In the genomic region with DNA sequence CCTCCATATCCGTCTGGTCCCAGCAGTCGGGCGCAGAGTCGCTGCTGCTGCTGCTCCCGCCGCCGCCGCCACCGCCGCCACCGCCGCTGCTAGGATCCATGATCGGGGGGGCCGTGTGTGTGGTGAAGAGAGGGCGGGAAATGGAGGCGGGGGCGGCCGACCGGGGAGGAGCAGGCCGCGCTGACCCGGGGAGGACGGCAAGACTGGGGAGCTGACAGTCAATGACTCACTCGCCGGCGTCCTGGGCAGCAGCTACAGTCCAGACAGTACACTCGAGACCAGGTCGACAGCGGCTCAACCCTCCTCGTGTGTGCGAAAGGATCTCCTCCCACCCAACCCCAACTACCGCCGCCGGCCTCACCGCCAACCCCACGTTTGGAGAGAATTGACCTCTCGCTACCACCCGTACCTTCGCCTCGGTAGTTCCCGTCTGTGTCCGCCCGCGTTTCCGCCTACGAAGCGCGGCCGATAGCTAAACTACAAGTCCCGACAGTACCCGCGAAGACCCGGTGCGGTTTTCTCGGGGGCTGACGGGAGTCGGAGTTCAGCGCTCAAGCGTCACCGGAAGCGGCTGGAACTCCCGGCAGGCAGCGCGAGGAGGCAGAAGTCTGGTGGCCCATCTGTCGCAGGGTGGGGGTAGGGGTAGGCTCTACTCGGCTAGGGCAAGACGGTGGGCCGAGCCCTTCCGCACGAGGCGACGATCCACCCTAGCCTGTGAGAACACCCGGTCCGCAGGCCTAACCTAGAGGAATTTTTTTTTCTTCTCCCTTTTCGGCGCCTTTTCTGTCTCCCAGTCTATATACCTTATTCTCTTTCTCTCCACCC, we compare ENCODE assay signal across 7 mouse cellular contexts. TPM values are rescaled to one million over a fixed set of nuclear protein-coding genes. Genes with fewer than 3 reads are reported as not detected.
A peak's percentile ranks its signal among the peaks of the same experiment; 100 is the strongest.
DNase-seq lines count a peak whose midpoint lies in the region; ATAC-seq lines count a peak whose summit lies in the region.

A gene (minus strand): TSS at position 428 of the 825 bp plus-strand sequence.

- peaks cover 12% of the 10 kb centered on the region for H3K4me1 ChIP-seq in embryonic facial prominence, embryonic 12.5 days
- H3K4me1 ChIP-seq in limb, embryonic 11.5 days (ENCODE audit: control insufficient read depth, insufficient read depth, low read length), result no peaks in the 10 kb centered on the region
- peaks cover 16% of the 10 kb centered on the region for H3K4me1 ChIP-seq in midbrain, embryonic 14.5 days (ENCODE audit: control insufficient read depth, insufficient read depth, low read length)

- peak within 1 kb of the TSS; percentile 94 for H3K27ac ChIP-seq in embryonic facial prominence, embryonic 12.5 days
- peak within 1 kb of the TSS; percentile 89 for H3K27ac ChIP-seq in limb, embryonic 11.5 days (replicated peaks; ENCODE audit: low read depth, low read length)
- H3K27ac ChIP-seq in midbrain, embryonic 14.5 days (replicated peaks; ENCODE audit: low read depth, low read length), result peak within 1 kb of the TSS; percentile 89

- peak within 1 kb of the TSS; percentile 100 for H3K4me3 ChIP-seq in embryonic facial prominence, embryonic 12.5 days
- H3K4me3 ChIP-seq in limb, embryonic 11.5 days (ENCODE audit: low read depth, low read length), result peak within 1 kb of the TSS; percentile 80
- peak within 1 kb of the TSS; percentile 98 for H3K4me3 ChIP-seq in midbrain, embryonic 14.5 days (replicated peaks; ENCODE audit: low read depth, low read length)

- ATAC-seq in embryonic facial prominence, embryonic 12.5 days (ENCODE audit: insufficient number of reproducible peaks, insufficient read depth, low FRiP score, low TSS enrichment), result peak; percentile 97
- ATAC-seq in limb, embryonic 11.5 days (ENCODE audit: insufficient number of reproducible peaks, low FRiP score, low TSS enrichment, low read depth), result peak; percentile 97
- peak; percentile 98 for ATAC-seq in midbrain, embryonic 14.5 days (ENCODE audit: low FRiP score, low TSS enrichment)

- no peaks in the 10 kb centered on the region for H3K9me3 ChIP-seq in embryonic facial prominence, embryonic 12.5 days
- H3K9me3 ChIP-seq in limb, embryonic 11.5 days (ENCODE audit: control insufficient read depth, low read length), result no peaks in the 10 kb centered on the region
- no peaks in the 10 kb centered on the region for H3K9me3 ChIP-seq in midbrain, embryonic 14.5 days (ENCODE audit: control insufficient read depth, low read length)

- peak; percentile 96 for DNase-seq in adrenal gland, postnatal 25 days
- peak; percentile 100 for DNase-seq in heart, adult 11 months
- DNase-seq in kidney, adult 18-20 months, result peak; percentile 96
- DNase-seq in limb, embryonic 11.5 days (ENCODE audit: low spot score), result peak; percentile 99
- peak; percentile 99 for DNase-seq in midbrain, embryonic 14.5 days
- DNase-seq in spleen, adult 18-20 months, result peak; percentile 92 to 97

- H3K9ac ChIP-seq in embryonic facial prominence, embryonic 12.5 days, result peak within 1 kb of the TSS; percentile 92
- H3K9ac ChIP-seq in limb, embryonic 11.5 days (ENCODE audit: low read length), result peak within 1 kb of the TSS; percentile 92
- peak within 1 kb of the TSS; percentile 90 for H3K9ac ChIP-seq in midbrain, embryonic 14.5 days (replicated peaks; ENCODE audit: low read length)

- no peaks in the 10 kb centered on the region for H3K36me3 ChIP-seq in embryonic facial prominence, embryonic 12.5 days
- H3K36me3 ChIP-seq in limb, embryonic 11.5 days (ENCODE audit: control insufficient read depth, insufficient read depth, low read length), result no peaks in the 10 kb centered on the region; the same call in 1 of the 2 replicates
- no peaks in the 10 kb centered on the region for H3K36me3 ChIP-seq in midbrain, embryonic 14.5 days (ENCODE audit: control insufficient read depth, insufficient read depth, low read length)

- no peaks in the 10 kb centered on the region for H3K27me3 ChIP-seq in embryonic facial prominence, embryonic 12.5 days
- no peaks in the 10 kb centered on the region for H3K27me3 ChIP-seq in limb, embryonic 11.5 days (ENCODE audit: control insufficient read depth, insufficient read depth, low read length)
- no peaks in the 10 kb centered on the region for H3K27me3 ChIP-seq in midbrain, embryonic 14.5 days (ENCODE audit: control insufficient read depth, insufficient read depth, low read length)

- peak within 1 kb of the TSS; percentile 82 for H3K4me2 ChIP-seq in embryonic facial prominence, embryonic 12.5 days (replicated peaks)
- peak within 1 kb of the TSS; percentile 62 for H3K4me2 ChIP-seq in limb, embryonic 11.5 days (ENCODE audit: low read depth, severe bottlenecking)
- H3K4me2 ChIP-seq in midbrain, embryonic 14.5 days (ENCODE audit: low read length), result peak within 1 kb of the TSS; percentile 94

- under 1% methylated on average over 75 of the region's 76 CpGs for WGBS in embryonic facial prominence, embryonic 12.5 days
- under 1% methylated on average over 75 of the region's 76 CpGs for WGBS in limb, embryonic 11.5 days
- WGBS in midbrain, embryonic 14.5 days, result under 1% methylated on average over 76 of the region's 76 CpGs

RNA-seq across cellular contexts. Expression of the gene that starts here (rescaled TPM):
- 131 and 177 TPM in 2 replicates for total RNA-seq in adrenal gland, postnatal 25 days (2021)
- polyA plus RNA-seq in embryonic facial prominence, embryonic 12.5 days (2016; fragmentation: Nextera tagmentation; extraction: Ambion mirVana), result 106 and 107 TPM in 2 replicates
- 119 and 123 TPM in 2 replicates for polyA plus RNA-seq in limb, embryonic 11.5 days (2014; fragmentation: Nextera tagmentation; extraction: Ambion mirVana)
- polyA plus RNA-seq in midbrain, embryonic 14.5 days (2014; fragmentation: Nextera tagmentation; extraction: Ambion mirVana), result 56.3 and 61.3 TPM in 2 replicates

Comparison
In these comparisons a context has a peak if more than half of its experiments do, and no peak if none do; other contexts are left out.
1. Peak in every context shown above with its lines: DNase-seq, ATAC-seq, H3K4me3 ChIP-seq and H3K27ac ChIP-seq.